Mouse (Mus musculus) G1E (cell line): ENCODE data around the gene Olfr65.

Experiments
- CTCF ChIP-seq: IDR thresholded peaks from 2 replicates; pipeline ENCODE4 v1.5.1; 2012; ENCODE audit warnings: low read depth, low read length, inconsistent platforms, mixed read lengths
- GATA1 ChIP-seq: IDR thresholded peaks from 2 replicates; pipeline ENCODE4 v1.6.1; 2012; ENCODE audit warnings: borderline replicate concordance, low read length, inconsistent platforms, mixed read lengths

- TF ChIP-seq GATA1 (no peak), CTCF (no peak)
Observed at GRCm38 (mm10) chr7:103854669-103855068, 48.6 kb upstream of the Olfr65 start.
